Mouse (Mus musculus) hindbrain, postnatal 0 days (tissue): ENCODE data around the gene Fam131a. TPM values are rescaled to one million over a fixed set of nuclear protein-coding genes. Genes with fewer than 3 reads are reported as not detected.

Experiments
- ATAC-seq: fragments of 200-750 bp; cut with Nextera tagmentation; 2 replicates; pipeline ENCODE4 v1.8.0; 2017; ENCODE audit warnings: mild to moderate bottlenecking, moderate TSS enrichment, moderate library complexity
- DNase-seq: peaks from one replicate; pipeline ENCODE4 v3.0.0-alpha.2; 2015; ENCODE audit warnings: low spot score
- H3K27ac ChIP-seq: fragments of 300-500 bp; sonication (generic); 2 replicates; pipeline ENCODE4 v1.5.1; 2014; ENCODE audit warnings: mild to moderate bottlenecking
- H3K27me3 ChIP-seq: fragments of 300-500 bp; sonication (generic); 2 replicates; pipeline ENCODE4 v1.6.1; 2014; ENCODE audit warnings: low read length, mixed read lengths; ENCODE audit not compliant: insufficient read depth
- H3K36me3 ChIP-seq: fragments of 300-500 bp; sonication (generic); 2 replicates; pipeline ENCODE4 v1.6.1; 2014; ENCODE audit warnings: low read length, mixed read lengths; ENCODE audit not compliant: insufficient read depth
- H3K4me1 ChIP-seq: fragments of 300-500 bp; sonication (generic); 2 replicates; pipeline ENCODE4 v1.6.1; 2014; ENCODE audit warnings: antibody characterized with exemption, low read length, mixed read lengths; ENCODE audit not compliant: insufficient read depth
- H3K4me2 ChIP-seq: fragments of 300-500 bp; sonication (generic); 2 replicates; pipeline ENCODE4 v1.6.1; 2014; ENCODE audit warnings: low read depth, mild to moderate bottlenecking, low read length, moderate library complexity, mixed read lengths
- H3K4me3 ChIP-seq: fragments of 300-500 bp; sonication (generic); 2 replicates; pipeline ENCODE4 v1.5.1; 2014; ENCODE audit warnings: low read length
- H3K9ac ChIP-seq: fragments of 300-500 bp; sonication (generic); replicated peaks from 2 replicates; pipeline ENCODE4 v1.6.1; 2014; ENCODE audit warnings: mild to moderate bottlenecking, low read length, moderate library complexity, mixed read lengths
- H3K9me3 ChIP-seq: fragments of 300-500 bp; sonication (generic); 2 replicates; pipeline ENCODE4 v1.6.1; 2016; ENCODE audit warnings: low read length, mixed read lengths
- CTCF ChIP-seq: IDR thresholded peaks from 2 replicates; pipeline ENCODE4 v1.5.1; 2016; ENCODE audit warnings: antibody characterized with exemption, control low read depth, low read depth
- WGBS: fragments of 180-500 bp; shearing (Covaris S2); extraction: QIAGEN DNeasy Blood & Tissue Kit; methylation state at CpG from one replicate; pipeline ENCODE4 v1.1.7; 2014; 5-methylcytosine and 5-hydroxymethylcytosine counted together
- polyA plus RNA-seq: library from polyadenylated mRNA; unstranded; fragments of >200 nt; fragmentation: Nextera tagmentation; extraction: Ambion mirVana; gene quantifications from 2 replicates; pipeline ENCODE4 v1.2.1, GENCODE M21; 2015
- total RNA-seq: library from RNA; depleted of rRNA; stranded (reverse); fragments of >200 nt; gene quantifications from 2 replicates; pipeline ENCODE4 v1.2.3, GENCODE M21; 2014

Fam131a gene
- total and polyA plus RNA-seq, 2 experiments from 2014 or later = 55.4 to 147 TPM

- no peak overlapping the region for H3K4me3 ChIP-seq
- 0 out of 2 replicates have a peak overlapping the region, but pooled peaks have one; percentile 9 for H3K9ac ChIP-seq
- H3K27me3 ChIP-seq = no peaks in the 10 kb centered on the region
- H3K27ac ChIP-seq = no peak overlapping the region
- no peak for TF ChIP-seq CTCF
- ATAC-seq = no peak
- DNase-seq = no peak
- peaks cover 13% of the 10 kb centered on the region for H3K4me1 ChIP-seq
- peaks cover 57% of the 10 kb centered on the region for H3K36me3 ChIP-seq
- WGBS = 85% methylated on average over 5 of the region's 5 CpGs
- no peaks in the 10 kb centered on the region for H3K9me3 ChIP-seq
- H3K4me2 ChIP-seq = no peak overlapping the region
Observed at GRCm38 (mm10) chr16:20677380-20677779, 15.7 kb upstream of the Fam131a start.

- H3K27me3 ChIP-seq = no peaks in the 10 kb centered on the region
- H3K4me3 ChIP-seq = no peak overlapping the region
- no peak for TF ChIP-seq CTCF
- 53% methylated on average over 10 of the region's 10 CpGs for WGBS
- H3K27ac ChIP-seq = no peak overlapping the region
- peaks cover 64% of the 10 kb centered on the region for H3K36me3 ChIP-seq
- no peak for ATAC-seq
- H3K9me3 ChIP-seq = no peaks in the 10 kb centered on the region
- peaks cover 13% of the 10 kb centered on the region for H3K4me1 ChIP-seq
- no peak overlapping the region for H3K4me2 ChIP-seq
- peak; percentile 70 for DNase-seq
- H3K9ac ChIP-seq = no peak overlapping the region
Observed at GRCm38 (mm10) chr16:20677974-20678675, 14.9 kb upstream of the Fam131a start.

DNA sequence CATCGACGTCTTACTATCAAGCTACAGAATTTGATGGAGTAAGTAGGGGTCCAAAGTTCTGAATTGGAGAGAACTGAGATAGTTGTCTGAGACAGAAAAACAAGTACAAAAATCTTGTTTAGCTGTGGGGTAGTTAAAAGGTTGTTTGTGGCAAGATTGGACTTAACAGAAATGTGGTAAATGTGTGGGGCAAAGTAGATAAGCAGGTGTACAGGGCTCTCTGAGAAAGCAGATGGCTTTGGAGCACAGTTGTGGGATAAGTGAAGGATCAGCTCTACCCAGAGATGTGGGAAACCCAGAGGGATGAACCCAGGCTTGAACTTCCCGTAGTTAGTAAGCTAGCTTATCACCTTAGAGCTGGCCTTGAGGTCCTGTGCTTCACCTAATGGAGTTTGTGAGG, 2.3 kb upstream of the Fam131a start:
- no peak overlapping the region for H3K4me2 ChIP-seq
- no peak for DNase-seq
- H3K27ac ChIP-seq = no peak overlapping the region
- H3K4me1 ChIP-seq = peaks cover 11% of the 10 kb centered on the region
- ATAC-seq = no peak
- peaks cover 57% of the 10 kb centered on the region for H3K36me3 ChIP-seq
- H3K4me3 ChIP-seq = no peak overlapping the region
- H3K9ac ChIP-seq = no peak overlapping the region
- TF ChIP-seq CTCF = no peak
- H3K27me3 ChIP-seq = no peaks in the 10 kb centered on the region
- WGBS = 93% methylated on average over 3 of the region's 3 CpGs
- H3K9me3 ChIP-seq = no peaks in the 10 kb centered on the region

- Histone ChIP-seq H3K4me2 (no peak overlapping the region), H3K27ac (no peak overlapping the region), H3K36me3 (peaks cover 48% of the 10 kb centered on the region), H3K4me1 (peaks cover 11% of the 10 kb centered on the region), H3K9ac (no peak overlapping the region), H3K27me3 (no peaks in the 10 kb centered on the region), H3K9me3 (no peaks in the 10 kb centered on the region), H3K4me3 (no peak overlapping the region)
- ATAC-seq (no peak), DNase-seq (no peak)
- TF ChIP-seq CTCF = no peak
- 86% methylated on average over 1 of the region's 1 CpGs for WGBS
Observed at GRCm38 (mm10) chr16:20691617-20692016, 1.4 kb upstream of the Fam131a start.

- Histone ChIP-seq H3K9me3 (no peaks in the 10 kb centered on the region), H3K4me1 (peaks cover 11% of the 10 kb centered on the region), H3K36me3 (peaks cover 41% of the 10 kb centered on the region), H3K4me3 (peak overlapping the region; percentile 45; the same call in 1 of the 2 replicates), H3K9ac (peak overlapping the region; percentile 68; the same call in 1 of the 2 replicates), H3K4me2 (peak overlapping the region; percentile 65), H3K27me3 (no peaks in the 10 kb centered on the region), H3K27ac (peak overlapping the region; percentile 89)
- DNase-seq (no peak), ATAC-seq (no peak)
- 34% methylated on average over 16 of the region's 16 CpGs for WGBS
- TF ChIP-seq CTCF = no peak
Observed at GRCm38 (mm10) chr16:20692241-20692965, 638 bp upstream of the Fam131a start.

GRCm38 (mm10) chr16:20694781-20695180, 1.7 kb downstream of the Fam131a start:
- DNase-seq = peak; percentile 46
- H3K9ac ChIP-seq = no peak overlapping the region

More at GRCm38 (mm10) chr16:20694781-20695180, 1.7 kb downstream of the Fam131a start:
- Histone ChIP-seq H3K4me1 (peaks cover 11% of the 10 kb centered on the region), H3K4me3 (no peak overlapping the region), H3K9me3 (no peaks in the 10 kb centered on the region), H3K27me3 (no peaks in the 10 kb centered on the region), H3K36me3 (peaks cover 21% of the 10 kb centered on the region), H3K27ac (peak overlapping the region; percentile 84), H3K4me2 (peak overlapping the region; percentile 75)
- ATAC-seq = no peak
- TF ChIP-seq CTCF = no peak
- WGBS = 54% methylated on average over 8 of the region's 8 CpGs
